Mouse (Mus musculus) kidney, embryonic 16.5 days (tissue): ENCODE measurements around the gene 1700061G19Rik. TPM values are rescaled to one million over a fixed set of nuclear protein-coding genes. Genes with fewer than 3 reads are reported as not detected.

Experiments used
- ATAC-seq: fragments of 200-750 bp; cut with Nextera tagmentation; 2 replicates; pipeline ENCODE4 v1.8.0; 2017; ENCODE audit warnings: moderate TSS enrichment; ENCODE audit not compliant: low FRiP score, low TSS enrichment
- H3K27ac ChIP-seq: fragments of 300-500 bp; sonication (generic); 2 replicates; pipeline ENCODE4 v1.5.1; 2014; ENCODE audit warnings: low read length
- H3K27me3 ChIP-seq: fragments of 300-500 bp; sonication (generic); 2 replicates; pipeline ENCODE4 v1.6.1; 2014; ENCODE audit warnings: low read length, control low read depth, mixed read lengths; ENCODE audit not compliant: insufficient read depth
- H3K36me3 ChIP-seq: fragments of 300-500 bp; sonication (generic); 2 replicates; pipeline ENCODE4 v1.6.1; 2014; ENCODE audit warnings: low read length, control low read depth, mixed read lengths; ENCODE audit not compliant: insufficient read depth
- H3K4me1 ChIP-seq: fragments of 300-500 bp; sonication (generic); 2 replicates; pipeline ENCODE4 v1.6.1; 2014; ENCODE audit warnings: low read length, control low read depth, mixed read lengths; ENCODE audit not compliant: insufficient read depth
- H3K4me2 ChIP-seq: fragments of 300-500 bp; sonication (generic); replicated peaks from 2 replicates; pipeline ENCODE4 v1.6.1; 2014; ENCODE audit warnings: low read depth, low read length
- H3K4me3 ChIP-seq: fragments of 300-500 bp; sonication (generic); 2 replicates; pipeline ENCODE4 v1.5.1; 2014; ENCODE audit warnings: mild to moderate bottlenecking, low read length
- H3K9ac ChIP-seq: fragments of 300-500 bp; sonication (generic); replicated peaks from 2 replicates; pipeline ENCODE4 v1.6.1; 2014; ENCODE audit warnings: low read length
- H3K9me3 ChIP-seq: fragments of 300-500 bp; sonication (generic); 2 replicates; pipeline ENCODE4 v1.6.1; 2016; ENCODE audit warnings: low read length, control low read depth
- WGBS: fragments of 180-500 bp; shearing (Covaris S2); extraction: QIAGEN DNeasy Blood & Tissue Kit; methylation state at CpG from one replicate; pipeline ENCODE4 v1.1.7; 2014; 5-methylcytosine and 5-hydroxymethylcytosine counted together
- polyA plus RNA-seq: library from polyadenylated mRNA; unstranded; fragments of >200 nt; fragmentation: Nextera tagmentation; extraction: Ambion mirVana; gene quantifications from 2 replicates; pipeline ENCODE4 v1.2.1, GENCODE M21; 2015

Gene 1700061G19Rik
- polyA plus RNA-seq, 1 experiment from 2014 or later = 0.24 TPM

- Histone ChIP-seq H3K9me3 (0 out of 2 replicates have a peak, but pooled peaks cover 6% of the 10 kb centered on the region), H3K4me2 (no peak overlapping the region), H3K4me1 (0 out of 2 replicates have a peak, but pooled peaks cover 2% of the 10 kb centered on the region), H3K27me3 (no peaks in the 10 kb centered on the region), H3K4me3 (no peak overlapping the region), H3K9ac (no peak overlapping the region), H3K36me3 (peaks cover 9% of the 10 kb centered on the region; the same call in 1 of the 2 replicates), H3K27ac (no peak overlapping the region)
- 54% methylated on average over 5 of the region's 5 CpGs for WGBS
- no peak for ATAC-seq
These were observed 9.1 kb downstream of the 1700061G19Rik start for GRCm38 (mm10) chr17:56884331-56884730.

GRCm38 (mm10) chr17:56884809-56885208, 9.5 kb downstream of the 1700061G19Rik start:
- no peak overlapping the region for H3K4me2 ChIP-seq
- H3K27ac ChIP-seq = no peak overlapping the region
- H3K9me3 ChIP-seq = 0 out of 2 replicates have a peak, but pooled peaks cover 6% of the 10 kb centered on the region
- no peaks in the 10 kb centered on the region for H3K27me3 ChIP-seq
- H3K4me3 ChIP-seq = no peak overlapping the region
- H3K36me3 ChIP-seq = peaks cover 13% of the 10 kb centered on the region; the same call in 1 of the 2 replicates
- H3K4me1 ChIP-seq = 0 out of 2 replicates have a peak, but pooled peaks cover 2% of the 10 kb centered on the region
- WGBS = 89% methylated on average over 17 of the region's 17 CpGs
- H3K9ac ChIP-seq = no peak overlapping the region
- no peak for ATAC-seq

DNA sequence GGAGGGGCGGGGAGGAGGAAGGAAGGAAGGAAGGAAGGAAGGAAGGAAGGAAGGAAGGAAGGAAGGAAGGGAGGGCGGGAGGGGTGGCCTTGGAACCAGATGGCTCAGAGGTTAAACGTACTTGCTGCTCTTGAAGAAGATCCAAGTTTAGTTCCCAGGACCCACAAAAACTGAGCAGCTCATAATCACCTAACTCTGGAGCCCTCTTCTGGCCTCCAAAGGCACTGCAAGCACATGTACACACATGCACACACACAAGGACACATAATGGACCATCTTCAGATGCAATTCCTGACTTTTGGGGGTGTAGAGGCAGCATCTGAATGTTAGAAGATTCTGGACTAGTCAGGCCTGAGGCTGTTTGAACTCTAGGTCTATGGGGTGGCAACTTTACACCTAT, 12.8 kb downstream of the 1700061G19Rik start:
- ATAC-seq = no peak
- no peaks in the 10 kb centered on the region for H3K27me3 ChIP-seq
- H3K9me3 ChIP-seq = 0 out of 2 replicates have a peak, but pooled peaks cover 5% of the 10 kb centered on the region
- H3K36me3 ChIP-seq = peaks cover 39% of the 10 kb centered on the region
- no peak overlapping the region for H3K4me2 ChIP-seq
- H3K27ac ChIP-seq = no peak overlapping the region
- H3K9ac ChIP-seq = no peak overlapping the region
- H3K4me1 ChIP-seq = 0 out of 2 replicates have a peak, but pooled peaks cover 2% of the 10 kb centered on the region
- H3K4me3 ChIP-seq = no peak overlapping the region
- WGBS = 100% methylated on average over 2 of the region's 3 CpGs

- no peak for ATAC-seq
- H3K9ac ChIP-seq = no peak overlapping the region
- no peaks in the 10 kb centered on the region for H3K4me1 ChIP-seq
- no peak overlapping the region for H3K4me3 ChIP-seq
- WGBS = 93% methylated on average over 2 of the region's 2 CpGs
- no peaks in the 10 kb centered on the region for H3K9me3 ChIP-seq
- H3K36me3 ChIP-seq = peaks cover 58% of the 10 kb centered on the region
- no peak overlapping the region for H3K27ac ChIP-seq
- no peaks in the 10 kb centered on the region for H3K27me3 ChIP-seq
- no peak overlapping the region for H3K4me2 ChIP-seq
These were observed 14.7 kb downstream of the 1700061G19Rik start for GRCm38 (mm10) chr17:56890018-56890417.

DNA sequence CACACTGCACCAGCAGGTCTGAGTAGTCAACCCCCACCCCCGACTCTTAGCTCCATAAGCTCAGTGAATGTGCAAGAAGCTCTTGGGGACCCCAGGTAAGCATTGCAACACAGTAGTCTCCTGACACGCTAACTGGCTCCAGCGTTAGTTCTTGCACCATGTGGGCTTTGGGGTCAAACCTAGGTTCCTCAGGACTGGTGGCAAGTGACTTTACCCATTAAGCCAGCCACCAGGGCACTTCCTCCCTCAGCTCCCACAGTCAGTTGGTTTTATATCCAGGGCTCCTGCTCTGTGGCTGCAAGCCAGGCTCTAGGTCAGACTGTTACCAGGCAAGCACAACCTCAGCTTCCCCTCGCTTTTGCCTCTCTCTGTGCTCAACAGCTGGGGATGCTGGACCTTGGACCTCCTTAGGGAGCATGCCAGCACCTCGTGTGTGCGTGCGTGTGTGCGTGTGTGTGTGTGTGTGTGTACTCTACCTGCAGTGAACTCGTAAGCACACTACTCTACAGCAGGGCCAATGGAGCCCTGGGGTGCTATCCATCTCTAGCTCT, 20.2 kb downstream of the 1700061G19Rik start:
- no peak for ATAC-seq
- Histone ChIP-seq H3K9ac (no peak overlapping the region), H3K27me3 (no peaks in the 10 kb centered on the region), H3K9me3 (no peaks in the 10 kb centered on the region), H3K4me3 (no peak overlapping the region), H3K4me2 (no peak overlapping the region), H3K4me1 (no peaks in the 10 kb centered on the region), H3K36me3 (peaks cover 78% of the 10 kb centered on the region), H3K27ac (no peak overlapping the region)
- 94% methylated on average over 9 of the region's 9 CpGs for WGBS

GRCm38 (mm10) chr17:56896513-56897129, 21.3 kb downstream of the 1700061G19Rik start:
- WGBS = 91% methylated on average over 6 of the region's 6 CpGs
- H3K4me2 ChIP-seq = no peak overlapping the region
- ATAC-seq = no peak
- no peak overlapping the region for H3K9ac ChIP-seq
- no peaks in the 10 kb centered on the region for H3K9me3 ChIP-seq
- H3K27ac ChIP-seq = no peak overlapping the region
- H3K4me3 ChIP-seq = no peak overlapping the region
- peaks cover 82% of the 10 kb centered on the region for H3K36me3 ChIP-seq
- H3K4me1 ChIP-seq = no peaks in the 10 kb centered on the region
- H3K27me3 ChIP-seq = no peaks in the 10 kb centered on the region

- Histone ChIP-seq H3K9me3 (no peaks in the 10 kb centered on the region), H3K36me3 (peaks cover 82% of the 10 kb centered on the region), H3K4me1 (no peaks in the 10 kb centered on the region), H3K27me3 (no peaks in the 10 kb centered on the region), H3K27ac (no peak overlapping the region), H3K4me2 (no peak overlapping the region), H3K4me3 (no peak overlapping the region), H3K9ac (no peak overlapping the region)
- peak; percentile 62 for ATAC-seq
- 88% methylated on average over 7 of the region's 7 CpGs for WGBS
These were observed 22.4 kb downstream of the 1700061G19Rik start for GRCm38 (mm10) chr17:56897630-56898195.

DNA sequence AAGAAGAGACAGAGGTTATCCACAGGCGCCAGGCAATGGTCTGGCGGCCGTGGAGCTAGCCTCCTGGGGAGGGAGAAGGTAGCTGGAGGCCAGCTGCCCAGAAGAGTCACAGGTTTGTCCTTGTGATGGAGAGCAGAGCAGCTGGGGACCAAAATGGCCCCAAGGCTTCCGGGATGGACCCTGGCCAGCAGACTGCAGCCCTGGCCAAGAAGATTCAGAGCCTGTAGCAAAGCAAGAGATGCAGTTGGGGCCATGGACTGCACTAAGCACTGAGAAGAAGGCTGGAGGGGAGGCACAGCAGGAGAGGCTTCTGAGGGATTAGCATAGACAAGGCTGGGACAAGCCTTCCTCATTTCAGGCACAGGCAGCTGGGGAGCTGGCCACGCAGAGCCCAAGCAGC, 27.4 kb downstream of the 1700061G19Rik start:
- H3K36me3 ChIP-seq = peaks cover 55% of the 10 kb centered on the region
- no peak overlapping the region for H3K9ac ChIP-seq
- H3K9me3 ChIP-seq = no peaks in the 10 kb centered on the region
- 92% methylated on average over 5 of the region's 5 CpGs for WGBS
- H3K4me1 ChIP-seq = no peaks in the 10 kb centered on the region
- ATAC-seq = no peak
- H3K4me3 ChIP-seq = no peak overlapping the region
- no peaks in the 10 kb centered on the region for H3K27me3 ChIP-seq
- no peak overlapping the region for H3K4me2 ChIP-seq
- H3K27ac ChIP-seq = no peak overlapping the region

- H3K4me1 ChIP-seq = no peaks in the 10 kb centered on the region
- H3K4me3 ChIP-seq = no peak overlapping the region
- H3K36me3 ChIP-seq = peaks cover 51% of the 10 kb centered on the region
- no peaks in the 10 kb centered on the region for H3K27me3 ChIP-seq
- 92% methylated on average over 3 of the region's 3 CpGs for WGBS
- no peak overlapping the region for H3K27ac ChIP-seq
- no peaks in the 10 kb centered on the region for H3K9me3 ChIP-seq
- no peak for ATAC-seq
- H3K4me2 ChIP-seq = no peak overlapping the region
- H3K9ac ChIP-seq = no peak overlapping the region
These were observed 30.9 kb downstream of the 1700061G19Rik start for GRCm38 (mm10) chr17:56906166-56906565.

- Histone ChIP-seq H3K27ac (no peak overlapping the region), H3K27me3 (no peaks in the 10 kb centered on the region), H3K36me3 (peaks cover 46% of the 10 kb centered on the region), H3K9me3 (no peaks in the 10 kb centered on the region), H3K4me3 (no peak overlapping the region), H3K4me2 (no peak overlapping the region), H3K4me1 (no peaks in the 10 kb centered on the region), H3K9ac (no peak overlapping the region)
- WGBS = 94% methylated on average over 5 of the region's 5 CpGs
- ATAC-seq = peak; percentile 46; the same call in 1 of the 2 replicates
These were observed 31.8 kb downstream of the 1700061G19Rik start for GRCm38 (mm10) chr17:56907096-56907495.
